Mouse (Mus musculus) liver, adult 2 months (tissue): Measurements from ENCODE around the gene A030005L19Rik.

Experiments used
- CTCF ChIP-seq: fragments of 200-500 bp; IDR thresholded peaks from 2 replicates; pipeline ENCODE4 v1.5.1; 2011; ENCODE audit warnings: low read depth, low read length, control low read depth
- POLR2A ChIP-seq: fragments of 200-500 bp; IDR thresholded peaks from 2 replicates; pipeline ENCODE4 v1.6.1; 2011; ENCODE audit warnings: low read length, control low read depth; ENCODE audit not compliant: insufficient read depth; ENCODE audit errors: extremely low read depth

DNA sequence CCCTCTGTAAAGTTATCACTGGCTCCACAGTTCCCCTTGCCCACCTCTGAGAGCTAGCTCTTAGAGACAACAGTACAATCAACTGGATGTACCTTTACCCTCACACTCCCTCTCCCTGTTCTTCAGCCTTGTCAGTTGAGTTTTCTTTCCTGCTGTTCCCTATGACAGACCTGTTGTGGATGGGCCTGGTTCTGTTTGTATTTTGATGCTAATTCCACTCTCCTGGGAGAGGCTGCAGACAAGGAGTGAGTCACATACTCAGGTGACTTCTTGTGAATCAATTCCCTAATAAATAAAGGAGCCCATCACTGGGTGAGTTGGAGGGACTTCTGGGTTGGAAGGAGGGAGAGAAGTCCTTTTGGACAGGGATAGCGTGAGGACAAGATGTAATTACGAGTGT is 35.5 kb downstream of the A030005L19Rik start:
- TF ChIP-seq POLR2A (no peak), CTCF (no peak)
